Mouse (Mus musculus): ENCODE measurements at regions not wholly inside any gene's neighbourhood (a gene's known extent, or its start where the extent isn't known, plus 50 kb on each side); places are given as distances from the start of the nearest gene placed in this dataset.

DNA sequence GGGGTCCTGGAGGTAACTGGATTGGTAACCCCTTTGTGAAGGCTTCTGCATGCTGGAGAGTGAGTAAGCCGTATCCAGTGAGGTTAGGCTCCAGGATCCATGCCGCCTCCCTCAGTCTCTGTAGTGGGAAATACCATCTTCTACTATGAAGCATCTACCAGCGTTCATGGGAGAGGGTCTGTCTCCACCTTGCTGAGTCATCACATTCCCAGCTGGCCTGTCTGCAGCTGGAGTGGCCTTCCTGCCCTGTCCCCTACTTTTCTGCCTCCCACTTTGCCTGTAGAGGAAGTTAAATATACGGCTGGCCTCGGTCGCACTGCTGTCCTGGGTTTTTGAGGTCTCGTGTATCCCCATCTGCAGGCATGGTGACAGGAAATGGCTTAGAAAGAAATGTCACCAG lies 78.0 kb upstream of the Sec14l1 start:
- no peak for ATAC-seq (replicated peaks; ENCODE audit: insufficient number of reproducible peaks, low FRiP score, low TSS enrichment, poor library complexity, severe bottlenecking)

DNA sequence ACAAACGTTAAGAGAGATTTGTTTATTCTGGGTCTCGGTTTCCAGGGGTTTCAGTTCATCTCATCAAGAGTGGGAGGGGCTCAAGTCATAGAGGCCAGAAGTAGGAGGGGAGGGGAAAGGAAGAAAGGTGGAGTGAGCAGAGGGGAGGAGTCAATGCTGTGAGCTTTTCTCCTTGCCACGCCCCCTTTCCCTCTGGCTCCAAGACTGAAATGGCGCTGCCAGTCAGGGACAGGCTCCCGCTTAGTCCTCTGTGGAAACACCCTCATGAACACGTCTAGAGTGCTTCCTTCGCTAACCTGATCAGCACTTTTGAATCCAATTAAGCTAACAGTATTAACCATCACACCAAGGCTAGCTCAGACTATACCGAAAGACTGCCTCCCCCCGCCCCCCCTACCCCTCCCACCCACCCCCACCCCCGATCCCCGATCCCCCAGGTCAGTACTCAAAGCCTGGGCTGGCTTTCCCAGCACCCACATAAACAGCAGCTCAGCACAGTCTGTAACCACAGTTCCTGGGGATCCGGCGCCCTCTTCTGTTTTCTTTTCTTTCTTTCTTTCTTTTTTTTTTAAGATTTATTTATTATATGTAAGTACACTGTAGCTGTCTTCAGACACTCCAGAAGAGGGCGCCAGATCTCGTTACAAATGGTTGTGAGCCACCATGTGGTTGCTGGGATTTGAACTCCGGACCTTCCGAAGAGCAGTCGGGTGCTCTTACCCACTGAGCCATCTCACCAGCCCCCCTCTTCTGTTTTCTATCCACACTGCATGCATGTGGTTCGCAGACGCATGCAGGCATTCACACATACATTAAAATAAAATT lies 76.5 kb upstream of the Sec14l1 start:
- ATAC-seq (replicated peaks; ENCODE audit: insufficient number of reproducible peaks, low FRiP score, low TSS enrichment, poor library complexity, severe bottlenecking) = no peak

DNA sequence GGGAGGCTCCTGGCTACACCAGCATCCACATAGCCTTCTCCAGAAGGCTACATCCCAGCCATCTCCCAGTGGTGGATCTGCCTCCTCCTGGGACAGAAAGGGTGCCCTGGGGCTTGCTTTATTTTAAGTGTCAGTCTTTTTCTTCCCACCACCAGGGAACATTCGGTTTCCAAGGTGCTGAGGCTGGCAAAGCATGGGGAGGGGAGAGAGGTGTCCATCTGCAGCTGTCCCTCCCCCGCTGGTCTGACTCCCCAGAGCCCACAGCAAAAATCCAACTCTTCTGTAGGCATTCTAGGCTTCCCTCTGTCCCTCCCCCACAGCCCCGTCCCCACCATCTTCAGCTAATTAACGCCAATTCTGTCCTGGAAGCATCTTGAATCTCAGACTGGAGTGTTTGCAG lies 74.1 kb upstream of the Sec14l1 start:
- no peak for ATAC-seq (replicated peaks; ENCODE audit: insufficient number of reproducible peaks, low FRiP score, low TSS enrichment, poor library complexity, severe bottlenecking)

DNA sequence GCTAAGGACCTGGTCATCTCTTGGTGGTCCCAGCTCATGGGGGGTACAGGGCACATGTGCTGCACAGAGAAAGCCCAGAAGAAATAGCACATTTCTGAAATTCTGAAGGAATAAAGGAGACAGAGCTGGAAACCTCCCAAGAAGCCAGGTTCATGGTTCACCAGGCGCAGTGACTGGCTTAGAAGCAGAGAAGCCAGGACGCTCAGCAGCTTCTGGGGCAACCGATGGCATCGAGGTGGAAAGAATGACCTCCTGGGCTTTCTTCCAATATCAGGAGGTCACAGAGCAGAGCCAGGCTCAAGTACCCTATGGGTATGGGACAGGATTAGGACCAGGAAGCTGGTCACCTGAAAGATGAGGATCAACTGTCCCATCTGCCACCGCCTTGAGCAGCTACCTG lies 72.6 kb upstream of the Sec14l1 start:
- ATAC-seq (replicated peaks; ENCODE audit: insufficient number of reproducible peaks, low FRiP score, low TSS enrichment, poor library complexity, severe bottlenecking) = no peak

DNA sequence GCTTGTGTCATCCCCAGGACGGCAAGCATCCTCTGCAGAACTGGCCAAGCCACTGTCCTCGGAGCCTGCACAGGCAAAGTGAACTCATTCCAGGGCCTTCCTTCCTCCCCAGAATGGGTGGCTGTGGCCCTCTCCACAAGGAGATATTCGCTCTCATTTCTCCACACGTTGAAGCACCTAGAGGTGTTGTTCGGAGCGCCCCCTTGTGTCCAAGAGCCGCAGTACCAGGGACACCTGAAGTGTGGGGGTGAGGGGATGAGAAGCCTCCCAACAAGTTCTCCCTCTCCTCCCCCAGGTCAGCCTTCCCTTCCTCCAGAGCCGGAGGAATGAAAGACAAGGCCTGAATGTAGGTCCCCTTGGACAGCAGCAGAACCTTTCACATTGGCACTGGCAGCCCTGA lies 71.4 kb upstream of the Sec14l1 start:
- peak; percentile 54; the same call in 1 of the 2 replicates for ATAC-seq (replicated peaks; ENCODE audit: insufficient number of reproducible peaks, low FRiP score, low TSS enrichment, poor library complexity, severe bottlenecking)

DNA sequence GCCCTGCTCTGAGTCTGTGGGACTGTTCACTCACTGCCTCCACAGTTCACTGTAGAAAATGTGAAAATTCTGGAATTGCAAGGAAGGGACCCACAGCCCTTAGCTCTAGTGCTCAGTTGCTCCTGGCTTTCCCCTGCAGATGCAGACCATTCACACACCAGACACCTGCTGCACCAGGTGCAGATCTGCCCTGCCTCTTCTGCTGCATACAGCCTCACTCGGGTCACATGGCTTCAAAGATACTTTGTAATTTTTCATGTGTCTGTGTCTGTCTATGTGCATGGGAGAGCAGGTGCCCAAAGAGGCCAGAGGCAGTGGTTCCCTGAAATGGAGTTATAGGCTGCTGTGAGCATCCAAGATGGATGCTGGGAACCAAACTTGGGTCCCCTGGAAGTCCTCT lies 70.2 kb upstream of the Sec14l1 start:
- no peak for ATAC-seq (replicated peaks; ENCODE audit: insufficient number of reproducible peaks, low FRiP score, low TSS enrichment, poor library complexity, severe bottlenecking)

DNA sequence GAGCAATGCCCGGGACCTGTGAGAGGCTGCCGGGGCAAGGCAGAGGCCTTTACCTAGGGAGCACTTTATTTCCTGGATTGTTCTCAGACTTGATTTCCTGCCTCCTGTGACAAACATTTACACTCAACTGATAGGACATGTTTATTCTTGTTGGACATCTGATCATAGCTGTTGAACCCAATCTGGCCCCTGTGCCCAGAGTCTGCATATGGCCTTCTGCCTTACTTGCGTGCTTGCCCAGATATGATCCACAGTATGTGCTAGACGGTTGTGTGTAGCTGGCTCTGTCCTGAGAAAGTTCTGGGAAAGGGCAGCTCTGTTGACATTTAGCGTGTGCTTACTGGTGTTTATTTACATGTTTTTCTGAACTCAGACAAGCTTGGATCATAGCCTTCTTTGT lies 68.3 kb upstream of the Sec14l1 start:
- no peak for ATAC-seq (replicated peaks; ENCODE audit: insufficient number of reproducible peaks, low FRiP score, low TSS enrichment, poor library complexity, severe bottlenecking)

DNA sequence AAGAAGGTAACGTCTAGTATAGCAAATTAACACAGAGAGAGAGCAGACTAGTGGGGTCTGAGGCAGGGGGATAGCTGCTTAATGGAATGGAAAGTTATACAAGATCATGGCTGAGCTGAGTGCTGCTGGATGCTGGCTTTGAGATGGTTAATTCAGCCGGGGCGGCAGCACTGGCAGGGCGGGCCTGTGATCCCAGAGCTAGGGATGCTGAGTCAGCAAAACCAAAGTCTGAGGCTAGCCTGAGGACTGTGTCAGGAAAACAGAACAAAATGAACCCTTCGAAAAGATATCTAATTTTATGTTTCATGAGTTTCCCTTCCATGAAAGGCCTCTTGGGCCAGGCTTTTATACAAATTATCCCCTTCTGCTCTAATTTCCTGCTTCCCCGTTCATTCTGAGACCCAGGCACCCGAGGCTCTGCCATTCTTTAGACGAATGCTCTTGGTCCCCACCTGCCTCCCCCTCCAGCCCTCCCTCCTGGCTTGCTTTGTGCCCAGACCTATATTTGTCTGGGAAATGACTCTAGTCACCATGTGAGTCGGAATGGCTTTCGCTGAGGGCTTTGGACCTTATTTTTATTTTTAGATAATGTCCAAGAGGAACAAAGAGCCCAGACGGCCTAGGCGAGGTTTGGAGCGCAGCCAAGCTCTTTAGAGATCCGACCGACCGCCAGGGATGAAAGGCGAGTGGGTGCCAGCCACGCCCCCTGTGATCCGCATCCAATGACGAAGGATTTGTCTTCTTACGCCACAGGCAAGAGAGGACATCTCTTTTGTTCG lies 67.6 kb upstream of the Sec14l1 start:
- no peak for ATAC-seq (replicated peaks; ENCODE audit: insufficient number of reproducible peaks, low FRiP score, low TSS enrichment, poor library complexity, severe bottlenecking)

DNA sequence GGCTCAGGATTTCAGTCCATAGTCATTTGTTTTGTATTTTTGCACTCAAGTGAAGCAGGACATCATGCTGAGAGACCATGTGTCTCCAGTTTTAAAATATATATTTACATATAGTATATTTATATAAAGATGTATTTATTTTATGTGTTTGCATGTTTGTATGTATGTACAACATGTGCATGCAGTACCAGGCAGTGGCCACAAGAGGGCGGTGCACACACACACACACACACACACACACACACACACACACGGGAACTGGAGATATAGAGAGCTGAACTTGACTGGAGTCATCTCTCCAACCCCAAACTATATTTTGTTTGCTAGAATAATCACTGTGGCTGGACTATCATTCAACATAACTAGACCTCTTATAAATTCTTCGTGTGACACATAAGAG lies 66.1 kb upstream of the Sec14l1 start:
- ATAC-seq (replicated peaks; ENCODE audit: insufficient number of reproducible peaks, low FRiP score, low TSS enrichment, poor library complexity, severe bottlenecking) = no peak

DNA sequence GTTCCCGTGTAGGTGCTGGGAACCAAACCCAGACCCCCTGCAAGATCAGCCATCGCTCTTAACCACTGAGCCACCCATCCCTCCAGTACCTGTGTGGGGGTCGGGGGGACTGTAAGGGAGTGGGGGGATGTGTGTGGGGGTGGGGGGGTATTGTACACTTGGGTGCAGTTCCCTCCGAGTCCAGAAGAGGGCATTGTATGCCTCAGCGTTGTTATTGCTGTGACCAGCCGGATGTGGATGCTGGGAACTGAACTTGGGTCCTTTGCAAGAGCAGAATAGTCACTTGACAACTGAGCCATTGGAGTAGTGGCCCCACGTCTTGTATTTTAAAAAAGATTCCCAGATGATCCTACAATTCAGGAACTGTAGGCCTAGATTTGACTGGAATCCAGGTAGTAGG lies 64.2 kb upstream of the Sec14l1 start:
- no peak for ATAC-seq (replicated peaks; ENCODE audit: insufficient number of reproducible peaks, low FRiP score, low TSS enrichment, poor library complexity, severe bottlenecking)

DNA sequence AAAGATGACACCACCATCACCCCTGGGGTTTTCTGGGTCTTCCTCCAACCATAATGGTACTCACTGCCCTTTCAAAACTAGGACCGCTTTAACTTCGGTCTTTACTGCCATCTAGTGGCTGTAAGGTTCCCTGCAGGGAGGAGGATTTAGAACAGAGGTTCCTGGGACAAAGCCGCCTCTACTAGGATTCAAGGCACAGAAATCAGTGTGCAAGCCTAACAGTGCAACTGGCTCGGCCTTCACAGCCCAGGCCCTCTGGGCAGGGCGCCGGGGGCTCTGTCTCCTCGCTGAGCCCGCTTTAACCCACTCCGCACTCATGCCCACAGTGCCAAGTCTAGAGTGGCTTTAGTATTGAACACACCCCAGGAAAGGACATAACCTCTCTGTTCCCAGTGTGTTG lies 58.0 kb upstream of the Sec14l1 start:
- peak; percentile 85 for ATAC-seq (replicated peaks; ENCODE audit: insufficient number of reproducible peaks, low FRiP score, low TSS enrichment, poor library complexity, severe bottlenecking)

DNA sequence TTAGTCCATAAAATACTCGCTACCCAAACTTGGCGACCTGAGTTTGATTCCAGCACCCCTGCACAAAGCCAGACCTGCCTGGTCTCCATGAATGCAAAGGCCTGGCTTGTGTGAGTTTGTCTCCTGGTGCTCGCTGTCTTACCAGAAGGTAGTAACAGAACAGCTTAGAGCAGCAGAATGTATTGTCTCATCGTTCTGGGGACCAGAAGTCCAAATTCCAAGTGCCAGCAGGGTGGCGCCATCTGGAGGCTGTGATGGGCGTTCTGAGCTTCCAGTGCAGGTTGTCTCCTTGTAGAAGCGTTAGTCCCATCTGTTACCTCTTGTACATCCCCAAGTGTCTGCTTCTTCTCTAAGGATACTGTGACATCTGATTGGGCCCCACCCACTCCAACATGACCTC lies 57.5 kb upstream of the Sec14l1 start:
- ATAC-seq (replicated peaks; ENCODE audit: insufficient number of reproducible peaks, low FRiP score, low TSS enrichment, poor library complexity, severe bottlenecking) = no peak

DNA sequence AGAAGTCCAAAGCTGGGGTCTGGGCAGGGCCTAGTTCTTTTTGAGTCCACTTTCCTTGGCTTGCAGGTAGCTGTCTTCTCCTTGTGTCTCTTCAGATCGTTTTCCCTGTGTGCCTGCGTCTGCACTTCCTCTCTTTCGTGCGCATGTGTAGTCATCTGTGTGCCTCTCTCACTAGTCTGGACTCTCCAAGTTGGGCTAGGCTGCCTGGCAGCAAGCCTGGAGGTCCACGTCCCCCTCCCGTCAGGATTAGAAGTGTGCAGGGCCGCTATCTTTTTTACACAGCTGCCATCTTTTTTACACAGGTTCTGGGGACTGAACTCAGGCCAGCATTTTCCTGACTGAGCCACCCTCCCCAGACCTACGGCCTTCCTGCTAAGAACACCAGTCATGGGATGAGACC lies 55.8 kb upstream of the Sec14l1 start:
- no peak for ATAC-seq (replicated peaks; ENCODE audit: insufficient number of reproducible peaks, low FRiP score, low TSS enrichment, poor library complexity, severe bottlenecking)

DNA sequence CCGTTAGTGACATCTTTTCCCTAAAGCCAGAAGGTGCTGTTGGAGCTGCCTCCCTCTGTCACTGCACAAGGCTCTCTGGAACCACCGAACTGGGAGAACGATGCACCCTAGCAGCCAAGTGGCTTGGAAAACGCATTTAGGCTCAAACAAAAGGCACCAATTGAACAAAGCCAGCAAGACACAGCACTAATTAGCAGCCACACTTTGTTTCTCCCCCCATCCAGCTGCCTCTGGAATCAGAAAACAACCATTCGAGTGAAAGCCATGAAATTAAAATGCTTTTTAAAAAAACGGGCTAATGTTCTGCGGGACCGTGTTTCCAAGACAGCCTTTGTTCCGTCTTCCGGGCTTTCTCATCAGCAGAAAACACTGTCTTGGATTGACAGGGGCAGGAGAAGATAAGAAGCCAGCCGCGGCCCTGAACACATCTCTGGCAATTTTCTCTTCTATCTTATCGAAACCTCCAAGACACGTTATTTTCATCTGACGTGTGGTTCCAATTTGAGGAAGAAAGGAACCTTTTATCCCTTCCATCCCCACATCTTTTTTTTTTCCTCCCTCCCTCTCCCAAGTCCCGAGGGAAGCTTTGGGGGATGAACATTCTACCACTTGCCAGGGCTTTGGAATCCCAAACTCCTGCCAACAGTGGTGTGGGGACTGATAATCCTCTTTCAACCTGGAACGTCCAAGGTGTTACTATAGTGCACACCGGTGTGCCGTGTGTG lies 54.8 kb upstream of the Sec14l1 start:
- ATAC-seq (replicated peaks; ENCODE audit: insufficient number of reproducible peaks, low FRiP score, low TSS enrichment, poor library complexity, severe bottlenecking) = no peak

DNA sequence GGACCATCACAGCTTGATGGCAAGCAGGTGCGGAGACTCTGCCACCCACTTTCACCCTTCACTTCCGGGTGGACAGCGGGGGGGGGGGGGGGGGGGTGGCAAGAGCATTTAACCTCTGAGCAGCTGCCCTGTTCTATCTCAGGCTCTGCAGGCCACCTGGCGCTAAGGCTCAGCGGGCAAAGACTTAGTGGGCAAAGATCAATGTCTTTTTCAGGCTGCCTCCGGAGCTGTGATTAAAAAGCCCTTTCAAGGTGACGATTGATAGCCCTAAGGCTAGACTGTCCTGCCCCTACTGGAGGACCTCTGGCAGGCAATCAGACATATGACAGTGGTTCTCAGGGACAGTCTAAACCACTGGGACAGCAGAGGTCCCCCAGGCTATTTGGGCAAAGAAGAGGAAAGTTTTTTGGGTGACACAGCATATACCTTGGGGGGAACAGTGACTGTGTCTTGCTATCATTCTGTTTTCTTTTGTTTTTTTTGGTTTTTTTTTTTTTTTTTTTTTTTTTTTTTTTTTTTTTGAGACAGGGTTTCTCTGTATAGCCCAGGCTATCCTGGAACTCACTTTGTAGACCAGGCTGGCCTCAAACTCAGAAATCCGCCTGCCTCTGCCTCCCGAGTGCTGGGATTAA lies 54.1 kb upstream of the Sec14l1 start:
- no peak for ATAC-seq (replicated peaks; ENCODE audit: insufficient number of reproducible peaks, low FRiP score, low TSS enrichment, poor library complexity, severe bottlenecking)

DNA sequence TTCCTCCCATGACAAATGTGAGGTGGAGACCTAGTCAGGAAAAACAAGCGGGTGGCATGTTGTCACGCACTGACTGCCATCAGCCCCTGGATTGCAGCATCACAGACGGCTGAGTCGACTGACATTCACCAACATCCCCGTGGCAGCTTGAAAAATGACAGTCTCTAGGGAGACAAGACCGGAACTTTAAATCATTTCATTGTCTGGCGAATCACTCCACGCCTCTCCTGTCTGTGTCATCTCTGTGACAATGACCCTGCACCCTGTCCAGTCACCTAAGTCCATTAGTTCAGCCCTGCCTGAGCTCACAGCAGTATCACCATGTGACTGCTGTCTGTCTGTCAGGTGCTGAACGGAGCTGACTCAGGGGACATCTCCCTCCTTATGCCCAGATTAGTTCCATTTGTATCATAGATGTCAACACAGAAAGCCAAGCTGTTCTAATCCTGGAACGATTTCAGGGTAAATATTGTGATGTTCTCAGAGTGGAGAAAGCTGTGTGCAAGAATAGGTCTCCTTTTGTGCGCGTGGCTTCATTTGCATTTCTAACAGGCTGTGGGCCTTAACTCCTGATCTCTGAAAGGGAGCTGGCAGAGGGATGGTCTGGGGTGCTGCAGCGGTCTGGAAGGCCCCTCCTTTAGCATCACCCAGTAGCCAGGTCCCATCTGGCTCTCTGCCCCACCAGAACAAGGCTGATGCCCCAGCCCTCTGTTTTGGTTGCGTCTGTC lies 52.0 kb upstream of the Sec14l1 start:
- no peak for ATAC-seq (replicated peaks; ENCODE audit: insufficient number of reproducible peaks, low FRiP score, low TSS enrichment, poor library complexity, severe bottlenecking)
